Mouse (Mus musculus): ENCODE results near the gene Dhrs4. TPM values are rescaled to one million over a fixed set of nuclear protein-coding genes. Genes with fewer than 3 reads are reported as not detected.

Dhrs4 gene
- 23.9 and 29.2 TPM in 2 replicates for polyA plus RNA-seq (2015; fragmentation: Nextera tagmentation; extraction: Ambion mirVana)

DNA sequence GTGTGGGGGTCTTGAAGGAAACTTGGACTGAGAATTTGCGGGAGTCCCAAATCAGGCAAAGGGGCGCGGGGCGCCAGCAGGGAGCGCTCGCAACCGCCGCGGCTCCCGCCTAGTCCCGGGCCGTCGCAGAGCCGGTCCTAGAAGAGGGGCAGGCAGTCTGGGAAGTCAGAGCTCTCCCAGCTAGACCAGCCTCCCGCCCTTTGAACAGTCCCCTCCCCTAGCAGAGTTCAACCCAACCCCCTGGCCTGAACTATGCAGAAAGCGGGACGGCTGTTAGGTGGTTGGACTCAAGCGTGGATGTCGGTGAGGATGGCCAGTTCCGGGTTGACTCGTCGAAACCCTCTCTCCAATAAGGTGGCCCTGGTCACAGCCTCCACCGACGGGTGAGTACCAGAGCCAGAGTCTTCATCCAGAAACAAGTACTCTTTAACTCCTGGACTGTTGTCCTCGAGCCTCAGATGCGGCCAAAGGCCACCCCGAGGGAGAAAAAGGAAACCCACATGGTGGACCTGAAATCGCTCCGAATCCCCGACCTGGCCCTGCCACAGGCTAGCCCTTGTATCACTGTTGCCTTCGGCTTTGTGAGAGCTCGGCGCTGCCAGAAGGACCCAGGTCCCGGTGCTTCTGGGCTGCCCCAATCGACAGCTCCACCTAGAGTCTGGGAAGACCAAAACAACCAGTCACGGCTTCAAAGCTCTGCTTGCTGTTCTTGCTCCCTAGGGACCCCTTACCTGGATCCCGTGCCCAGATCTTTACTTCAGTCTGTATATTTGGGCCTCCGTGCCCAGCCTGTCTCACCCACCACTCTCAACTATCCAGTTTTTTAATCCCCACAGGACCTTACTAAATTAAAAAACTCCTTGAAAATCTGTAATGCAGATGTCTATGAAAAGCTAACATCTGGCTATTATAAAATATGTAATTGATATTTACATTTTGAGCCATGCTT is at the start of gene Dhrs4:
Gene Dhrs4, plus strand, starts transcription at position 108 of the 949 bp plus-strand sequence.

DNA sequence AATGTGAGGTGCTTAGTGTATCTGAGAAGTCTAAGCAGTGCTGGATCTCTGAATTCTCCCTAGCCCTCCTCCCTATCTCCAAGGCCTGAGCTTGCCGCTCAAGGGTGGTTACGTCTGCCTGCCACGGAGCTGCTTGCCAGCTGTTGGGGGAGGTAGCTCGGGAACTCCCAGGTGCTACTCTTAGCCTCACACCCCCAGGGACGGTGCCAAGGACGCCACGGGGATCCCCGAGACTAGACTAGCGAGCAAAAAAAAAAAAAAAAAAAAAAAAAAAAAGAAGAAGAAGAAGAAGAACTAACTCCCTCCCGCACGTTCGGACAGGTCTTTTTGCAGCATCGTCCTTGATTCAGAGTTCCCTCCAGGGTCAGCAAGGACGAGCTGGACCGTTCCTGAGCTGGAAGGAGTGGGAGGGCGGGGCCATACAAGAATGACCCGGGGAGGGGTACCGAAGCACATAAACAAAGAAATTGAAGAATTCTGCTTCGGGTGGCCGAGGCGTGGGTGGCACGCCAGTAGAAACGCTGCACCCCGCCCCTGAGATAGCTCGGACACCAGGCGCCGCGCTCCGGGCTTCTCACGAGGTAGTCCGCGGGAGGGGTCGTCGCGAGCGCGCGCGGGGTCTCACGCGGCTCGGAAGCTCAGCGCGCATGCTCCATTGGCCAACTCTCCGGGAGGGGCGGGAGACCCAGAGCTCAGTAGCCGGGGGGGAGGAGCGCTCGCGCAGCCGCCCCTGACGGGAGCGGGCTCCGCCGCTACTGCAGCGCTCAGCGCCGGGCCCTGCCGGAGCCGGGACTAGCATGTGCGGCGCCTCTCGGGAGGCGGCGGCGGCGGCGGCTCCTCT is 12.0 kb downstream of the Dhrs4 start, which contains the start of gene Carmil3:
Gene Carmil3, plus strand, starts transcription at position 291 of the 841 bp plus-strand sequence.

DNA sequence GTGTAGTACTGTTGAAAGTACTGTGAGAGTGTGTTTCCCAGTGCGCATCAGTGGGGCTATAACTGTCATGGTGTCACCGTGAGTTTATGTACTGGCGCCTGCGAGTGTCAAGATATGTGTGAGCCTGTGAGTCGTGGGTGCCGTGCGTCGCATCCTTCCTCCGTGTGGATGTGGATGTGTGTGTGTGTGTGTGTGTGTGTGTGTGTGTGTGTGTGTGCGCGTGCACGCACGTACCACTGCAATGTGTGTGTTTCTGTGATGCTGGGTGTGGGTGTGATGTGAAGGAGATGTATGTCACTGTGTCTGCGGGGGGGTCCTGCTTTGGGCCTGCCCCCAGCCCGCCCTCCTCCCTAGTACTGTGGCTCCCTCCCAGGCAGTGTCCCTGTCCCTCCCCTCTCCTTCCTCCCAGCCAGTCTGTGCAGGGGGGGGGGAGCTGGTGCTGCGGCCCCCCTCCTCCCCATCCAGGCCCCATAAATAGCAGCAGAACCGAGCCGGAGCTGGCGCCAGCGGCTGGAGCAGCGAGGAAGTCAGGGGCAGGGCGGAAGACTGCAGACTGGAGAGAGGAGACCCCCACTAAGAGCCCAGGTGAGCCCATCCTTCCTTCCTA is 31.7 kb downstream of the Dhrs4 start, which contains the start of gene Cpne6:
Gene Cpne6, plus strand, starts transcription at position 321 of the 607 bp plus-strand sequence.

DNA sequence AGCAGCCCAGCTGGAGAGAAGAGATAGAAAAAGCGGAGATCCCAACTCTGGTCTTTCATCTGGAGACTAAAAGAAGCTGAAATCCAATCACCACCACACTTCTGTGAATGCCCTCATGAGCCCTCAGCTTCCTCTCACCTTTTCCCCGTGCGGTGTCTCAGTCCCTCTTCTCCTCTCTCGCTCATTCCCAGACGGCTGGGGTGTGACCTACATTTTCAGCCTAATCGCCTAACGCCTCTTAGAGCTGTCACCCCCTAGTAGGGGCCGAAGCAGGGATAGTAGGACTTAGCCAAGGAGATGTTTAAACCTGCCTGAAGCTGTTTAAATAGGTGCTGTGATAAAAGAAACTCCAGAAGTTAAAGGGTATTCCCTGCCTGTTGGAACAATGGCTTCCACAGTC is 46.2 kb downstream of the Dhrs4 start, which contains the start of gene Nrl:
Gene Nrl, minus strand, starts transcription at position 197 of the 400 bp plus-strand sequence.

Other genes with a start within 250 kb of the Dhrs4 start
- 22.4 and 27.9 TPM in 2 replicates for gene Carmil3, start 11.9 kb downstream of the Dhrs4 start, polyA plus RNA-seq (2015; fragmentation: Nextera tagmentation; extraction: Ambion mirVana)
- 72.7 and 73.7 TPM in 2 replicates for gene Cpne6, start 31.7 kb downstream of the Dhrs4 start, polyA plus RNA-seq (2015; fragmentation: Nextera tagmentation; extraction: Ambion mirVana)
- 0.53 and 0.66 TPM in 2 replicates for gene Nrl, start 46.2 kb downstream of the Dhrs4 start, polyA plus RNA-seq (2015; fragmentation: Nextera tagmentation; extraction: Ambion mirVana)
- gene Pck2, start 61.5 kb downstream of the Dhrs4 start, polyA plus RNA-seq (2015; fragmentation: Nextera tagmentation; extraction: Ambion mirVana), result 28.3 and 29.6 TPM in 2 replicates
- gene Dcaf11, start 81.2 kb downstream of the Dhrs4 start, polyA plus RNA-seq (2015; fragmentation: Nextera tagmentation; extraction: Ambion mirVana), result 77.2 and 77.8 TPM in 2 replicates
- 0.83 and 1.1 TPM in 2 replicates for gene A730061H03Rik, start 81.6 kb downstream of the Dhrs4 start, polyA plus RNA-seq (2015; fragmentation: Nextera tagmentation; extraction: Ambion mirVana)
- 0.32 TPM in 1 of 2 replicates, not detected in the other for gene Fitm1, start 96.9 kb downstream of the Dhrs4 start, polyA plus RNA-seq (2015; fragmentation: Nextera tagmentation; extraction: Ambion mirVana)
- 218 and 246 TPM in 2 replicates for gene Psme1, start 99.4 kb downstream of the Dhrs4 start, polyA plus RNA-seq (2015; fragmentation: Nextera tagmentation; extraction: Ambion mirVana)
- 92.8 and 99.8 TPM in 2 replicates for gene Emc9, start 106.5 kb downstream of the Dhrs4 start, polyA plus RNA-seq (2015; fragmentation: Nextera tagmentation; extraction: Ambion mirVana)
- 154 and 183 TPM in 2 replicates for gene Psme2, start 112.4 kb downstream of the Dhrs4 start, polyA plus RNA-seq (2015; fragmentation: Nextera tagmentation; extraction: Ambion mirVana)
- gene Rnf31, start 113.0 kb downstream of the Dhrs4 start, polyA plus RNA-seq (2015; fragmentation: Nextera tagmentation; extraction: Ambion mirVana), result 16.4 and 23.6 TPM in 2 replicates
- 10.0 and 13.8 TPM in 2 replicates for gene Irf9, start 124.8 kb downstream of the Dhrs4 start, polyA plus RNA-seq (2015; fragmentation: Nextera tagmentation; extraction: Ambion mirVana)
- gene Rec8, start 139.3 kb downstream of the Dhrs4 start, polyA plus RNA-seq (2015; fragmentation: Nextera tagmentation; extraction: Ambion mirVana), result 14.5 and 14.7 TPM in 2 replicates
- 91.3 and 115 TPM in 2 replicates for gene Ipo4, start 157.2 kb downstream of the Dhrs4 start, polyA plus RNA-seq (2015; fragmentation: Nextera tagmentation; extraction: Ambion mirVana)
- gene Gm49378, start 159.1 kb downstream of the Dhrs4 start, polyA plus RNA-seq (2015; fragmentation: Nextera tagmentation; extraction: Ambion mirVana), result 1.4 and 1.9 TPM in 2 replicates
- 56.4 and 60.8 TPM in 2 replicates for gene Tm9sf1, start 165.0 kb downstream of the Dhrs4 start, polyA plus RNA-seq (2015; fragmentation: Nextera tagmentation; extraction: Ambion mirVana)
- 0.18 and 0.27 TPM in 2 replicates for gene Tssk4, start 171.4 kb downstream of the Dhrs4 start, polyA plus RNA-seq (2015; fragmentation: Nextera tagmentation; extraction: Ambion mirVana)
- 73.9 and 80.1 TPM in 2 replicates for gene Mdp1, start 181.8 kb downstream of the Dhrs4 start, polyA plus RNA-seq (2015; fragmentation: Nextera tagmentation; extraction: Ambion mirVana)
- 39.0 and 39.8 TPM in 2 replicates for gene Gmpr2, start 193.2 kb downstream of the Dhrs4 start, polyA plus RNA-seq (2015; fragmentation: Nextera tagmentation; extraction: Ambion mirVana)
- gene Nedd8, start 193.4 kb downstream of the Dhrs4 start, polyA plus RNA-seq (2015; fragmentation: Nextera tagmentation; extraction: Ambion mirVana), result 600 and 637 TPM in 2 replicates
- gene Tinf2, start 203.1 kb downstream of the Dhrs4 start, polyA plus RNA-seq (2015; fragmentation: Nextera tagmentation; extraction: Ambion mirVana), result 23.1 and 26.2 TPM in 2 replicates
- 0.19 and 0.46 TPM in 2 replicates for gene Tgm1, start 235.2 kb downstream of the Dhrs4 start, polyA plus RNA-seq (2015; fragmentation: Nextera tagmentation; extraction: Ambion mirVana)
- 51.6 and 55.1 TPM in 2 replicates for gene Rabggta, start 243.5 kb downstream of the Dhrs4 start, polyA plus RNA-seq (2015; fragmentation: Nextera tagmentation; extraction: Ambion mirVana)

Measured in neural tube, postnatal 0 days (tissue).